Mouse (Mus musculus): ENCODE results near the gene Utrn.

GRCm38 (mm10) chr10:12551735-12552134 lies 317.4 kb downstream of the Utrn start:
- TF ChIP-seq CTCF (IDR thresholded peaks at IDR 0.05; ENCODE audit: low read depth, low read length) (no peak), POLR2A (IDR thresholded peaks at IDR 0.05; ENCODE audit: insufficient read depth, low read length) (no peak), EP300 (IDR thresholded peaks at IDR 0.05; ENCODE audit: insufficient read depth, low read depth, low read length) (no peak)

Data from ES-Bruce4 (cell line).